Mouse (Mus musculus) embryonic facial prominence, embryonic 11.5 days (tissue): Measurements from ENCODE around the gene Sash3. TPM values are rescaled to one million over a fixed set of nuclear protein-coding genes. Genes with fewer than 3 reads are reported as not detected.

Experiments used
- ATAC-seq: fragments of 200-750 bp; cut with Nextera tagmentation; replicated peaks from 2 replicates; pipeline ENCODE4 v1.8.0; 2017; ENCODE audit warnings: low read depth; ENCODE audit not compliant: insufficient number of reproducible peaks, low FRiP score, low TSS enrichment
- DNase-seq: peaks from one replicate; pipeline ENCODE4 v3.0.0-alpha.2; 2015; ENCODE audit warnings: low spot score
- H3K27ac ChIP-seq: fragments of 300-500 bp; sonication (generic); replicated peaks from 2 replicates; pipeline ENCODE4 v1.5.1; 2014; ENCODE audit warnings: mild to moderate bottlenecking, low read depth, low read length, control low read depth
- H3K27me3 ChIP-seq: fragments of 300-500 bp; sonication (generic); 2 replicates; pipeline ENCODE4 v1.6.1; 2014; ENCODE audit warnings: mild to moderate bottlenecking, low read length, moderate library complexity, mixed read lengths; ENCODE audit not compliant: control insufficient read depth, insufficient read depth
- H3K36me3 ChIP-seq: fragments of 300-500 bp; sonication (generic); replicated peaks from 2 replicates; pipeline ENCODE4 v1.6.1; 2014; ENCODE audit warnings: low read depth, mild to moderate bottlenecking, low read length, moderate library complexity, mixed read lengths; ENCODE audit not compliant: control insufficient read depth, insufficient read depth
- H3K4me1 ChIP-seq: fragments of 300-500 bp; sonication (generic); 2 replicates; pipeline ENCODE4 v1.6.1; 2014; ENCODE audit warnings: low read length, mixed read lengths; ENCODE audit not compliant: control insufficient read depth, insufficient read depth
- H3K4me2 ChIP-seq: fragments of 300-500 bp; sonication (generic); 2 replicates; pipeline ENCODE4 v1.6.1; 2014; ENCODE audit warnings: low read depth, mild to moderate bottlenecking, control low read depth, low read length, moderate library complexity
- H3K4me3 ChIP-seq: fragments of 300-500 bp; sonication (generic); 2 replicates; pipeline ENCODE4 v1.5.1; 2014; ENCODE audit warnings: low read depth, low read length, control low read depth
- H3K9ac ChIP-seq: fragments of 300-500 bp; sonication (generic); replicated peaks from 2 replicates; pipeline ENCODE4 v1.6.1; 2014; ENCODE audit warnings: mild to moderate bottlenecking, control low read depth, low read length
- H3K9me3 ChIP-seq: fragments of 300-500 bp; sonication (generic); replicated peaks from 2 replicates; pipeline ENCODE4 v1.6.1; 2016; ENCODE audit warnings: mild to moderate bottlenecking, low read length, inconsistent platforms, mixed read lengths; ENCODE audit not compliant: control insufficient read depth
- WGBS: fragments of 180-500 bp; shearing (Covaris S2); extraction: QIAGEN DNeasy Blood & Tissue Kit; methylation state at CpG from one replicate; pipeline ENCODE4 v1.1.7; 2014; 5-methylcytosine and 5-hydroxymethylcytosine counted together
- polyA plus RNA-seq: library from polyadenylated mRNA; unstranded; fragments of >200 nt; fragmentation: Nextera tagmentation; extraction: Ambion mirVana; gene quantifications from 2 replicates; pipeline ENCODE4 v1.2.1, GENCODE M21; 2014

Gene Sash3
- polyA plus RNA-seq, 1 experiment from 2014 or later, result 1.5 TPM

DNA sequence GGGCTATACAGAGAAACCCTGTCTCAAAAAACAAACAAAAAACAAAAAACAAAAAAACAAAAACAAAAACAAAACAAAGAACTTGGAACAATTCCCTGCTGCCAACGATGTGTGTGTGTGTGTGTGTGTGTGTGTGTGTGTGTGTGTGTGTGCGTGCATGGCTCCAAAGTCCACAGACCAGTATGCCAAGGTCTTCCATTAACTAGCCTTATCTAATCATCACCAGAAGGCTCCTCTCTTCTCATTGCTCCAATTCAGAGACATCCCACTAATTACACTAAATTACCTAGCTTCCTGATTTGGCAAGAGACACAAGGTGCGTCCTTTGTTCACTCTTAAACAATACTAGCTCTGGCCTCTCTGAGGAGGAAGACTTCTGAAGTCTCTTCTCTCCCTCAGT lies 54.5 kb downstream of the Sash3 start:
- Histone ChIP-seq H3K9ac (no peak overlapping the region), H3K4me2 (no peak overlapping the region), H3K36me3 (no peaks in the 10 kb centered on the region), H3K27ac (no peak overlapping the region), H3K9me3 (no peaks in the 10 kb centered on the region), H3K27me3 (no peaks in the 10 kb centered on the region), H3K4me1 (no peaks in the 10 kb centered on the region), H3K4me3 (no peak overlapping the region)
- DNase-seq, result no peak
- WGBS, result 81% methylated on average over 3 of the region's 3 CpGs
- no peak for ATAC-seq

- no peak overlapping the region for H3K27ac ChIP-seq
- no peak for DNase-seq
- no peak overlapping the region for H3K4me3 ChIP-seq
- ATAC-seq, result no peak
- H3K27me3 ChIP-seq, result no peaks in the 10 kb centered on the region
- H3K9me3 ChIP-seq, result no peaks in the 10 kb centered on the region
- no peaks in the 10 kb centered on the region for H3K36me3 ChIP-seq
- no peaks in the 10 kb centered on the region for H3K4me1 ChIP-seq
- no peak overlapping the region for H3K4me2 ChIP-seq
- no peak overlapping the region for H3K9ac ChIP-seq
- 85% methylated on average over 7 of the region's 7 CpGs for WGBS
Measured at GRCm38 (mm10) chrX:48201973-48202372, 55.7 kb downstream of the Sash3 start.

- Histone ChIP-seq H3K27me3 (no peaks in the 10 kb centered on the region), H3K4me2 (no peak overlapping the region), H3K36me3 (no peaks in the 10 kb centered on the region), H3K4me3 (no peak overlapping the region), H3K4me1 (no peaks in the 10 kb centered on the region), H3K9ac (no peak overlapping the region), H3K9me3 (no peaks in the 10 kb centered on the region), H3K27ac (no peak overlapping the region)
- DNase-seq, result no peak
- 93% methylated on average over 7 of the region's 7 CpGs for WGBS
- ATAC-seq, result no peak
Measured at GRCm38 (mm10) chrX:48202436-48202835, 56.2 kb downstream of the Sash3 start.

- DNase-seq (no peak), ATAC-seq (no peak)
- Histone ChIP-seq H3K4me2 (no peak overlapping the region), H3K27ac (no peak overlapping the region), H3K4me3 (no peak overlapping the region), H3K9ac (no peak overlapping the region), H3K27me3 (no peaks in the 10 kb centered on the region), H3K9me3 (no peaks in the 10 kb centered on the region), H3K4me1 (no peaks in the 10 kb centered on the region), H3K36me3 (no peaks in the 10 kb centered on the region)
- 75% methylated on average over 4 of the region's 4 CpGs for WGBS
Measured at GRCm38 (mm10) chrX:48202995-48203394, 56.8 kb downstream of the Sash3 start.

DNA sequence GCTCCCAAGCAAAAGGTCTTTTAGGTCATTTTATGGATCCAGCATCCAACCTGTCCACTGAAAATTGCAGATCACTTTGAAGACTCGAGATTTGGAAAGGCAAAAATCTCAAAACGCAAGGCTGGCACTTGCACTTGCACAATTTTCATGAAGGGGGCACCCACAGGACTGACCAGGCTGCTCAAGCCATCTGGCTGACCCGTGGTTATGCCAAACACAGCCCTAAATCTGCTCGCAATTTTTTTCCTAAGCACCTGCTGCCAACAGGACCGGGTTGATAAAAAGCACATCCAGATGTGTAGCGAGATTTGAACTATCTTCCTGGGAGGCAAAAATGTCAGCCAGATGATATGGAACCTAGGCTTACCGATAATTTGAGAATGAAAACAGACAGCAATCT lies 57.5 kb downstream of the Sash3 start:
- H3K36me3 ChIP-seq, result no peaks in the 10 kb centered on the region
- no peaks in the 10 kb centered on the region for H3K9me3 ChIP-seq
- H3K27ac ChIP-seq, result no peak overlapping the region
- H3K9ac ChIP-seq, result no peak overlapping the region
- whole genome bisulfite sequencing, result 81% methylated on average over 7 of the region's 7 CpGs
- H3K4me3 ChIP-seq, result no peak overlapping the region
- no peak for DNase-seq
- H3K27me3 ChIP-seq, result no peaks in the 10 kb centered on the region
- ATAC-seq, result no peak
- no peaks in the 10 kb centered on the region for H3K4me1 ChIP-seq
- no peak overlapping the region for H3K4me2 ChIP-seq

- Histone ChIP-seq H3K4me3 (no peak overlapping the region), H3K36me3 (no peaks in the 10 kb centered on the region), H3K9me3 (no peaks in the 10 kb centered on the region), H3K9ac (no peak overlapping the region), H3K4me1 (no peaks in the 10 kb centered on the region), H3K4me2 (no peak overlapping the region), H3K27ac (no peak overlapping the region), H3K27me3 (no peaks in the 10 kb centered on the region)
- no peak for DNase-seq
- no peak for ATAC-seq
- 78% methylated on average over 6 of the region's 6 CpGs for WGBS
Measured at GRCm38 (mm10) chrX:48204469-48204868, 58.2 kb downstream of the Sash3 start.

- Histone ChIP-seq H3K9me3 (no peaks in the 10 kb centered on the region), H3K4me3 (peak overlapping the region; percentile 65), H3K36me3 (no peaks in the 10 kb centered on the region), H3K9ac (peak overlapping the region; percentile 59), H3K27me3 (no peaks in the 10 kb centered on the region), H3K4me1 (no peaks in the 10 kb centered on the region), H3K27ac (no peak overlapping the region), H3K4me2 (peak overlapping the region; percentile 43)
- ATAC-seq, result peak; percentile 85
- 14% methylated on average over 32 of the region's 36 CpGs for WGBS
- DNase-seq, result peak; percentile 38
Measured at GRCm38 (mm10) chrX:48207761-48208487, 61.7 kb downstream of the Sash3 start.

DNA sequence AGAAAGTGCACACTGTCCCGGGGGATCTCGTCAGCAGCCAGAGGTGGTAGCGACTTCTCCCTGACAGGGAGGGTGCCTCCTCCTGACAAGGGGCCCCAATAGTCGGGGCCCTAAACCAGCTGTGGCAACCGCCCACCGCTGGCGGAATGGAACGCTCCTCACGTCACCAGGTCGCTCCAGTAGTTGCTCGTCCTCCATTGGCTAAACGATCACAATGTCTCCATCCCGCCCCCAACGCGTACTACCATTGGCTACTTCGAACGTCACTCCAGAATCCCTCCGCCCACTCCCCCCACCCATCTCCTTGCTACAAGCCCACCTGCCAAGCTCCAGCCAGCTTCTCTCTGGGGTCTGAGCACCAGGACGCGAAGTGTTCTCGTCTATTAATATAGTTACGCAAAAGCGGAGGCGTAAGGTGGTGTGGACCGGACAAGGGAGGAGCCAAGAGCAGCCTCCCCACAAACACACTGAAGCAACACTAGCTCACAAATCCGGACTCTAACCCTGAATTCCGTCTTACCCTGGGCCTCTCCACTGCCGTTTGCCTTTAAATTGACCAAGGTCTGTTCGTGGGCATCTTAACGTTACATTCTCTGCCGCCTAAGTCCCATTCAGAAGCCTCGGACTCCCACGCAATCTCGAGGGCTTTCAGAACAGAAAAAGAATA lies 62.4 kb downstream of the Sash3 start, which contains the start of gene Zdhhc9:
Zdhhc9 (minus strand) TSS at position 360 of the 667 bp plus-strand sequence.
- no peaks in the 10 kb centered on the region for H3K9me3 ChIP-seq
- no peaks in the 10 kb centered on the region for H3K27me3 ChIP-seq
- H3K36me3 ChIP-seq, result no peaks in the 10 kb centered on the region
- peak within 1 kb of the TSS; percentile 43 for H3K4me2 ChIP-seq
- H3K4me1 ChIP-seq, result no peaks in the 10 kb centered on the region
- no peak within 1 kb of the TSS for H3K27ac ChIP-seq
- H3K9ac ChIP-seq, result peak within 1 kb of the TSS; percentile 59
- H3K4me3 ChIP-seq, result peak within 1 kb of the TSS; percentile 65
- DNase-seq (peak; percentile 91), ATAC-seq (peak; percentile 98)
- WGBS, result 14% methylated on average over 34 of the region's 34 CpGs
